Comparison of ENCODE assay signal across 13 mouse cellular contexts in the genomic region with DNA sequence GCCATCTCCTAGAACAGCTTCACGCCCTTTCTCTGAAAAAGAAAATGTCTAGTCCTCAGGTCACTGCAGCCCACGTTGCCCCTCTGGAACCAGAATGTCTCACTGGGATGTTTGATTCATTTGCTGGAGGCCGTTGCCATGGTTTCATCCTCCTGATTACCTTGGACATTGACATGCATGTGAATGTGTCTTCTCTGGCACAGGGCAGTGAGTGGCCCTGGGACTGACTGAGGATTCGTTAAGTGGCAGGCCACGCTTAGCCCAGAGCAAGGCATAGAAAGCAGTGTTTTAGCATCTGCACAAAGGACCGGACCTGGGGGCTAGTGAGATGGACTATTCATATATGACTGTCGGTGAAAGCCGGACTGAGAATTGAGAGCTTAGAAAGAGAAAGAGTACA.
A peak's percentile ranks its signal among the peaks of the same experiment; 100 is the strongest.
DNase-seq lines count a peak whose midpoint lies in the region; ATAC-seq and TF ChIP-seq lines count a peak whose summit lies in the region.
"Had no signal": no experiment of that assay in that cellular context is flagged by ENCODE, and none has a peak within 500 bp of the region (broad histone marks: within the 10 kb centered on the region; RNA-seq: fewer than 3 reads in every experiment).

No protein-coding gene starts in this region.

- H3K9me3 ChIP-seq in forebrain, embryonic 13.5 days (replicated peaks), result no peaks in the 10 kb centered on the region
- H3K9me3 ChIP-seq in forebrain, postnatal 0 days (ENCODE audit: low read length), result no peaks in the 10 kb centered on the region
- H3K9me3 ChIP-seq in midbrain, embryonic 10.5 days (replicated peaks), result no peaks in the 10 kb centered on the region
- no peaks in the 10 kb centered on the region for H3K9me3 ChIP-seq in neural tube, embryonic 14.5 days (ENCODE audit: control insufficient read depth, low read length)

- no peak overlapping the region for H3K4me3 ChIP-seq in forebrain, embryonic 13.5 days
- no peak overlapping the region for H3K4me3 ChIP-seq in forebrain, postnatal 0 days (ENCODE audit: low read depth, low read length)
- no peak overlapping the region for H3K4me3 ChIP-seq in midbrain, embryonic 10.5 days
- no peak overlapping the region for H3K4me3 ChIP-seq in neural tube, embryonic 14.5 days (ENCODE audit: low read depth, low read length)

- DNase-seq in forebrain, postnatal 0 days, result no peak
- DNase-seq in midbrain, embryonic 10.5 days (ENCODE audit: low spot score), result peak; percentile 22
- DNase-seq in frontal cortex, postnatal 10 days (ENCODE audit: low spot score in 2 of 2), result no peak
- no peak for DNase-seq in kidney, adult 18-20 months
- DNase-seq: adrenal gland, postnatal 10 days; cerebellum, adult 2 months; kidney, adult 8-10 months; lung, adult 18-20 months; lung, postnatal 4 days; right cerebral cortex, postnatal 25 days had no signal

- peak overlapping the region; percentile 57 for H3K27ac ChIP-seq in forebrain, embryonic 13.5 days
- H3K27ac ChIP-seq in forebrain, postnatal 0 days (ENCODE audit: low read depth, low read length), result no peak overlapping the region
- no peak overlapping the region for H3K27ac ChIP-seq in midbrain, embryonic 10.5 days (replicated peaks)
- H3K27ac ChIP-seq in neural tube, embryonic 14.5 days (ENCODE audit: low read depth, low read length), result no peak overlapping the region

- 0 out of 2 replicates have a peak overlapping the region, but pooled peaks have one; percentile 15 for H3K4me2 ChIP-seq in forebrain, embryonic 13.5 days
- no peak overlapping the region for H3K4me2 ChIP-seq in forebrain, postnatal 0 days (ENCODE audit: low read depth)
- no peak overlapping the region for H3K4me2 ChIP-seq in neural tube, embryonic 14.5 days (ENCODE audit: low read depth, low read length)

- H3K36me3 ChIP-seq in forebrain, embryonic 13.5 days (ENCODE audit: poor library complexity, severe bottlenecking), result no peaks in the 10 kb centered on the region
- H3K36me3 ChIP-seq in forebrain, postnatal 0 days (ENCODE audit: insufficient read depth), result no peaks in the 10 kb centered on the region
- no peaks in the 10 kb centered on the region for H3K36me3 ChIP-seq in midbrain, embryonic 10.5 days
- no peaks in the 10 kb centered on the region for H3K36me3 ChIP-seq in neural tube, embryonic 14.5 days (ENCODE audit: control insufficient read depth, insufficient read depth, low read length)

- peak; percentile 33 for ATAC-seq in forebrain, embryonic 13.5 days
- peak; percentile 49 for ATAC-seq in forebrain, postnatal 0 days
- ATAC-seq in neural tube, embryonic 14.5 days (ENCODE audit: low read depth), result peak; percentile 51; the same call in 1 of the 2 replicates
- no peak for ATAC-seq in CD4-positive, CD25-positive, alpha-beta regulatory T cell, adult 4 months

- H3K4me1 ChIP-seq in forebrain, embryonic 13.5 days, result peaks cover 62% of the 10 kb centered on the region
- H3K4me1 ChIP-seq in forebrain, postnatal 0 days (ENCODE audit: insufficient read depth), result peaks cover 24% of the 10 kb centered on the region
- peaks cover 42% of the 10 kb centered on the region for H3K4me1 ChIP-seq in midbrain, embryonic 10.5 days
- H3K4me1 ChIP-seq in neural tube, embryonic 14.5 days (ENCODE audit: control insufficient read depth, insufficient read depth, low read length), result peaks cover 22% of the 10 kb centered on the region; the same call in 1 of the 2 replicates

- H3K9ac ChIP-seq in forebrain, embryonic 13.5 days, result no peak overlapping the region
- no peak overlapping the region for H3K9ac ChIP-seq in forebrain, postnatal 0 days
- H3K9ac ChIP-seq in neural tube, embryonic 14.5 days (replicated peaks; ENCODE audit: low read depth, low read length), result no peak overlapping the region

- no peaks in the 10 kb centered on the region for H3K27me3 ChIP-seq in forebrain, embryonic 13.5 days
- H3K27me3 ChIP-seq in forebrain, postnatal 0 days (ENCODE audit: insufficient read depth, low read length), result no peaks in the 10 kb centered on the region
- H3K27me3 ChIP-seq in midbrain, embryonic 10.5 days (ENCODE audit: low read depth, poor library complexity, severe bottlenecking), result peaks cover 34% of the 10 kb centered on the region
- H3K27me3 ChIP-seq in neural tube, embryonic 14.5 days (ENCODE audit: control insufficient read depth, insufficient read depth, low read length), result no peaks in the 10 kb centered on the region

- TF ChIP-seq CTCF in forebrain, postnatal 0 days (IDR thresholded peaks at IDR 0.05; ENCODE audit: low read depth), result no peak

- WGBS in forebrain, embryonic 13.5 days, result 48% methylated on average over 8 of the region's 8 CpGs
- 41% methylated on average over 8 of the region's 8 CpGs for WGBS in forebrain, postnatal 0 days
- 85% methylated on average over 8 of the region's 8 CpGs for WGBS in midbrain, embryonic 10.5 days
- 55% methylated on average over 8 of the region's 8 CpGs for WGBS in neural tube, embryonic 14.5 days
